Mouse (Mus musculus): ENCODE measurements around the gene Mt3. TPM values are rescaled to one million over a fixed set of nuclear protein-coding genes. Genes with fewer than 3 reads are reported as not detected.

Mt3 gene
- polyA plus RNA-seq, 1 experiment from 2014 or later: 88.7 TPM

- peak overlapping the region; percentile 82 for H3K9ac ChIP-seq (ENCODE audit: low read length)
- H3K4me2 ChIP-seq (ENCODE audit: low read length): peak overlapping the region; percentile 84
- H3K27me3 ChIP-seq (ENCODE audit: control insufficient read depth, insufficient read depth, low read length): peaks cover 57% of the 10 kb centered on the region
- 6% methylated on average over 25 of the region's 25 CpGs for WGBS
- no peak for ATAC-seq (ENCODE audit: insufficient number of reproducible peaks, insufficient read depth, low FRiP score, low read depth)
- H3K36me3 ChIP-seq (ENCODE audit: control insufficient read depth, insufficient read depth, low read length): no peaks in the 10 kb centered on the region
- peak overlapping the region; percentile 55 to 59 for H3K4me3 ChIP-seq (ENCODE audit: control insufficient read depth in 1 of 2, insufficient read depth in 1 of 2, low read depth in 1 of 2, low read length in 2 of 2)
- no peaks in the 10 kb centered on the region for H3K9me3 ChIP-seq (ENCODE audit: control insufficient read depth, low read length)
- peaks cover 10 to 18% of the 10 kb centered on the region in 2 experiments for H3K4me1 ChIP-seq (ENCODE audit: control insufficient read depth in 2 of 2, insufficient read depth in 2 of 2, low read length in 2 of 2)
- peak overlapping the region in 1 of 2 experiments; percentile 83; a peak in 1 of 4 replicates for H3K27ac ChIP-seq (replicated peaks in 1 of 2; ENCODE audit: control insufficient read depth in 1 of 2, insufficient read depth in 1 of 2, low read depth in 2 of 2, low read length in 2 of 2)
These were observed 27.5 kb downstream of the Mt3 start for GRCm38 (mm10) chr8:94179713-94180560.

GRCm38 (mm10) chr8:94180561-94180908 is 28.1 kb downstream of the Mt3 start:
- Histone ChIP-seq H3K9me3 (ENCODE audit: control insufficient read depth, low read length) (no peaks in the 10 kb centered on the region), H3K4me3 (ENCODE audit: control insufficient read depth in 1 of 2, insufficient read depth in 1 of 2, low read depth in 1 of 2, low read length in 2 of 2) (peak overlapping the region in 1 of 2 experiments; percentile 59; a peak in 2 of 4 replicates), H3K36me3 (ENCODE audit: control insufficient read depth, insufficient read depth, low read length) (no peaks in the 10 kb centered on the region), H3K27ac (replicated peaks in 1 of 2; ENCODE audit: control insufficient read depth in 1 of 2, insufficient read depth in 1 of 2, low read depth in 2 of 2, low read length in 2 of 2) (no peak overlapping the region), H3K4me2 (ENCODE audit: low read length) (peak overlapping the region; percentile 84), H3K9ac (ENCODE audit: low read length) (no peak overlapping the region; the same call in 1 of the 2 replicates), H3K27me3 (ENCODE audit: control insufficient read depth, insufficient read depth, low read length) (peaks cover 53% of the 10 kb centered on the region), H3K4me1 (ENCODE audit: control insufficient read depth in 2 of 2, insufficient read depth in 2 of 2, low read length in 2 of 2) (peaks cover 10 to 18% of the 10 kb centered on the region in 2 experiments)
- 91% methylated on average over 1 of the region's 1 CpGs for WGBS
- ATAC-seq (ENCODE audit: insufficient number of reproducible peaks, insufficient read depth, low FRiP score, low read depth): no peak

GRCm38 (mm10) chr8:94182055-94182929 is 29.9 kb downstream of the Mt3 start:
- peaks cover 17 to 26% of the 10 kb centered on the region in 2 experiments for H3K4me1 ChIP-seq (ENCODE audit: control insufficient read depth in 2 of 2, insufficient read depth in 2 of 2, low read length in 2 of 2)
- no peaks in the 10 kb centered on the region for H3K36me3 ChIP-seq (ENCODE audit: control insufficient read depth, insufficient read depth, low read length)
- no peak overlapping the region for H3K27ac ChIP-seq (replicated peaks in 1 of 2; ENCODE audit: control insufficient read depth in 1 of 2, insufficient read depth in 1 of 2, low read depth in 2 of 2, low read length in 2 of 2)
- peak overlapping the region in 1 of 2 experiments; percentile 18; a peak in 2 of 4 replicates for H3K4me3 ChIP-seq (ENCODE audit: control insufficient read depth in 1 of 2, insufficient read depth in 1 of 2, low read depth in 1 of 2, low read length in 2 of 2)
- peak overlapping the region; percentile 59 for H3K4me2 ChIP-seq (ENCODE audit: low read length)
- peaks cover 46% of the 10 kb centered on the region for H3K27me3 ChIP-seq (ENCODE audit: control insufficient read depth, insufficient read depth, low read length)
- no peak for ATAC-seq (ENCODE audit: insufficient number of reproducible peaks, insufficient read depth, low FRiP score, low read depth)
- WGBS: 73% methylated on average over 13 of the region's 13 CpGs
- no peaks in the 10 kb centered on the region for H3K9me3 ChIP-seq (ENCODE audit: control insufficient read depth, low read length)
- peak overlapping the region; percentile 44 for H3K9ac ChIP-seq (ENCODE audit: low read length)

- no peak overlapping the region for H3K27ac ChIP-seq (replicated peaks in 1 of 2; ENCODE audit: control insufficient read depth in 1 of 2, insufficient read depth in 1 of 2, low read depth in 2 of 2, low read length in 2 of 2)
- H3K9ac ChIP-seq (ENCODE audit: low read length): peak overlapping the region; percentile 44
- no peaks in the 10 kb centered on the region for H3K9me3 ChIP-seq (ENCODE audit: control insufficient read depth, low read length)
- H3K36me3 ChIP-seq (ENCODE audit: control insufficient read depth, insufficient read depth, low read length): no peaks in the 10 kb centered on the region
- peaks cover 50% of the 10 kb centered on the region for H3K27me3 ChIP-seq (ENCODE audit: control insufficient read depth, insufficient read depth, low read length)
- H3K4me1 ChIP-seq (ENCODE audit: control insufficient read depth in 2 of 2, insufficient read depth in 2 of 2, low read length in 2 of 2): peaks cover 17 to 26% of the 10 kb centered on the region in 2 experiments
- ATAC-seq (ENCODE audit: insufficient number of reproducible peaks, insufficient read depth, low FRiP score, low read depth): peak; percentile 44
- peak overlapping the region; percentile 59 for H3K4me2 ChIP-seq (ENCODE audit: low read length)
- under 1% methylated on average over 16 of the region's 16 CpGs for WGBS
- H3K4me3 ChIP-seq (ENCODE audit: control insufficient read depth in 1 of 2, insufficient read depth in 1 of 2, low read depth in 1 of 2, low read length in 2 of 2): peak overlapping the region; percentile 18 to 19
These were observed 30.7 kb downstream of the Mt3 start for GRCm38 (mm10) chr8:94183117-94183516.

- Histone ChIP-seq H3K36me3 (ENCODE audit: control insufficient read depth, insufficient read depth, low read length) (no peaks in the 10 kb centered on the region), H3K27ac (replicated peaks in 1 of 2; ENCODE audit: control insufficient read depth in 1 of 2, insufficient read depth in 1 of 2, low read depth in 2 of 2, low read length in 2 of 2) (no peak overlapping the region), H3K9me3 (ENCODE audit: control insufficient read depth, low read length) (no peaks in the 10 kb centered on the region), H3K4me2 (ENCODE audit: low read length) (no peak overlapping the region), H3K4me1 (ENCODE audit: control insufficient read depth in 2 of 2, insufficient read depth in 2 of 2, low read length in 2 of 2) (peaks cover 20 to 26% of the 10 kb centered on the region in 2 experiments), H3K9ac (ENCODE audit: low read length) (no peak overlapping the region), H3K4me3 (ENCODE audit: control insufficient read depth in 1 of 2, insufficient read depth in 1 of 2, low read depth in 1 of 2, low read length in 2 of 2) (no peak overlapping the region), H3K27me3 (ENCODE audit: control insufficient read depth, insufficient read depth, low read length) (peaks cover 50% of the 10 kb centered on the region)
- ATAC-seq (ENCODE audit: insufficient number of reproducible peaks, insufficient read depth, low FRiP score, low read depth): no peak
- 38% methylated on average over 12 of the region's 12 CpGs for WGBS
These were observed 32.0 kb downstream of the Mt3 start for GRCm38 (mm10) chr8:94184357-94184843.

GRCm38 (mm10) chr8:94185791-94186190 is 33.4 kb downstream of the Mt3 start:
- Histone ChIP-seq H3K9ac (ENCODE audit: low read length) (no peak overlapping the region), H3K36me3 (ENCODE audit: control insufficient read depth, insufficient read depth, low read length) (no peaks in the 10 kb centered on the region), H3K4me3 (ENCODE audit: control insufficient read depth in 1 of 2, insufficient read depth in 1 of 2, low read depth in 1 of 2, low read length in 2 of 2) (no peak overlapping the region), H3K27me3 (ENCODE audit: control insufficient read depth, insufficient read depth, low read length) (peaks cover 39% of the 10 kb centered on the region), H3K9me3 (ENCODE audit: control insufficient read depth, low read length) (no peaks in the 10 kb centered on the region), H3K4me1 (ENCODE audit: control insufficient read depth in 2 of 2, insufficient read depth in 2 of 2, low read length in 2 of 2) (peaks cover 18 to 25% of the 10 kb centered on the region in 2 experiments), H3K27ac (replicated peaks in 1 of 2; ENCODE audit: control insufficient read depth in 1 of 2, insufficient read depth in 1 of 2, low read depth in 2 of 2, low read length in 2 of 2) (no peak overlapping the region), H3K4me2 (ENCODE audit: low read length) (no peak overlapping the region)
- ATAC-seq (ENCODE audit: insufficient number of reproducible peaks, insufficient read depth, low FRiP score, low read depth): no peak
- whole genome bisulfite sequencing: 66% methylated on average over 6 of the region's 6 CpGs

- peak overlapping the region; percentile 12 to 14; a peak in 3 of 4 replicates for H3K4me3 ChIP-seq (ENCODE audit: control insufficient read depth in 1 of 2, insufficient read depth in 1 of 2, low read depth in 1 of 2, low read length in 2 of 2)
- peaks cover 39% of the 10 kb centered on the region for H3K27me3 ChIP-seq (ENCODE audit: control insufficient read depth, insufficient read depth, low read length)
These were observed 34.1 kb downstream of the Mt3 start for GRCm38 (mm10) chr8:94186542-94186941.

More at GRCm38 (mm10) chr8:94186542-94186941, 34.1 kb downstream of the Mt3 start:
- peak; percentile 12; the same call in 1 of the 2 replicates for ATAC-seq (ENCODE audit: insufficient number of reproducible peaks, insufficient read depth, low FRiP score, low read depth)
- Histone ChIP-seq H3K27ac (replicated peaks in 1 of 2; ENCODE audit: control insufficient read depth in 1 of 2, insufficient read depth in 1 of 2, low read depth in 2 of 2, low read length in 2 of 2) (no peak overlapping the region), H3K4me2 (ENCODE audit: low read length) (peak overlapping the region; percentile 56), H3K9me3 (ENCODE audit: control insufficient read depth, low read length) (no peaks in the 10 kb centered on the region), H3K36me3 (ENCODE audit: control insufficient read depth, insufficient read depth, low read length) (no peaks in the 10 kb centered on the region), H3K9ac (ENCODE audit: low read length) (peak overlapping the region; percentile 30; the same call in 1 of the 2 replicates), H3K4me1 (ENCODE audit: control insufficient read depth in 2 of 2, insufficient read depth in 2 of 2, low read length in 2 of 2) (peaks cover 20 to 30% of the 10 kb centered on the region in 2 experiments)
- WGBS: 4% methylated on average over 17 of the region's 17 CpGs

Measured in heart, embryonic 14.5 days (tissue).